Mouse (Mus musculus) kidney, adult 2 months (tissue): ENCODE measurements at regions not wholly inside any gene's neighbourhood (a gene's known extent, or its start where the extent isn't known, plus 50 kb on each side); places are given as distances from the start of the nearest gene placed in this dataset.

Source experiments
- CTCF ChIP-seq: fragments of 200-500 bp; conservative IDR thresholded peaks from 2 replicates; pipeline ENCODE4 v1.5.1; 2011; ENCODE audit warnings: low read depth, mild to moderate bottlenecking, control low read depth, low read length, moderate library complexity, mixed read lengths; ENCODE audit not compliant: insufficient read depth, insufficient read length
- POLR2A ChIP-seq: fragments of 200-500 bp; IDR thresholded peaks from one replicate; pipeline ENCODE4 v1.6.1; 2011; ENCODE audit warnings: low read depth, low read length, control low read depth

- TF ChIP-seq CTCF (no peak), POLR2A (no peak)
These were observed 597.9 kb downstream of the Ptprc start for GRCm38 (mm10) chr1:137577639-137578038.
